In genomic region chr13:97438692-97439091, GRCm38 (mm10) we compare ENCODE assay signal across 8 mouse cellular contexts.
A peak's percentile ranks its signal among the peaks of the same experiment; 100 is the strongest.
DNase-seq lines count a peak whose midpoint lies in the region; ATAC-seq and TF ChIP-seq lines count a peak whose summit lies in the region.

No protein-coding gene starts in this region.

- peak overlapping the region; percentile 34 for H3K4me3 ChIP-seq in heart, embryonic 13.5 days
- H3K4me3 ChIP-seq in E14TG2a.4 (replicated peaks; ENCODE audit: low read length) = peak overlapping the region; percentile 64
- no peak overlapping the region for H3K4me3 ChIP-seq in liver, embryonic 12.5 days

- no peak for TF ChIP-seq CTCF in E14TG2a.4 (conservative IDR thresholded peaks at IDR 0.05; ENCODE audit: low read length)

- peaks cover 87% of the 10 kb centered on the region for H3K4me1 ChIP-seq in heart, embryonic 13.5 days
- H3K4me1 ChIP-seq in E14TG2a.4 (replicated peaks; ENCODE audit: low read depth, low read length) = peaks cover 95% of the 10 kb centered on the region
- H3K4me1 ChIP-seq in liver, embryonic 12.5 days = peaks cover 67% of the 10 kb centered on the region

- 30% methylated on average over 12 of the region's 12 CpGs for WGBS in heart, embryonic 13.5 days
- 47% methylated on average over 12 of the region's 12 CpGs for WGBS in liver, embryonic 12.5 days (ENCODE audit: insufficient replicate concordance)

- peak overlapping the region; percentile 63 for H3K4me2 ChIP-seq in heart, embryonic 13.5 days
- peak overlapping the region; percentile 45 for H3K4me2 ChIP-seq in liver, embryonic 12.5 days

- peak overlapping the region; percentile 67 for H3K9ac ChIP-seq in heart, embryonic 13.5 days
- H3K9ac ChIP-seq in liver, embryonic 12.5 days = no peak overlapping the region

- H3K36me3 ChIP-seq in heart, embryonic 13.5 days = no peaks in the 10 kb centered on the region
- H3K36me3 ChIP-seq in E14TG2a.4 (ENCODE audit: insufficient read depth, low read length) = no peaks in the 10 kb centered on the region
- no peaks in the 10 kb centered on the region for H3K36me3 ChIP-seq in liver, embryonic 12.5 days

- no peaks in the 10 kb centered on the region for H3K9me3 ChIP-seq in heart, embryonic 13.5 days
- H3K9me3 ChIP-seq in E14TG2a.4 (ENCODE audit: low read length) = no peaks in the 10 kb centered on the region
- no peaks in the 10 kb centered on the region for H3K9me3 ChIP-seq in liver, embryonic 12.5 days (replicated peaks)

- peak overlapping the region; percentile 29; the same call in 1 of the 2 replicates for H3K27ac ChIP-seq in heart, embryonic 13.5 days (replicated peaks)
- no peak overlapping the region for H3K27ac ChIP-seq in liver, embryonic 12.5 days

- no peak for DNase-seq in heart, adult 9 months (ENCODE audit: low spot score in 2 of 2)
- DNase-seq in gastrocnemius, adult 18-20 months (ENCODE audit: low spot score) = no peak
- no peak for DNase-seq in urinary bladder, adult 2 months (ENCODE audit: low spot score)
- no peak for DNase-seq in B cell, adult 2 months

- no peak for ATAC-seq in heart, embryonic 13.5 days (ENCODE audit: extremely low read depth, insufficient number of reproducible peaks, low FRiP score, low TSS enrichment)
- ATAC-seq in erythroblast, adult 5-6 weeks (replicated peaks; ENCODE audit: low FRiP score, poor library complexity, severe bottlenecking) = peak; percentile 49; the same call in 1 of the 2 replicates
- no peak for ATAC-seq in liver, embryonic 12.5 days

- H3K27me3 ChIP-seq in heart, embryonic 13.5 days (replicated peaks) = peaks cover 17% of the 10 kb centered on the region
- H3K27me3 ChIP-seq in E14TG2a.4 (ENCODE audit: insufficient read depth, low read length) = 0 out of 2 replicates have a peak, but pooled peaks cover 3% of the 10 kb centered on the region
- H3K27me3 ChIP-seq in liver, embryonic 12.5 days (replicated peaks) = peaks cover 64% of the 10 kb centered on the region
